Mouse (Mus musculus): ENCODE results near the gene Gm14326.
A peak's percentile ranks its signal among the peaks of the same experiment; 100 is the strongest.
"Not testable (repeated sequence)": the region's sequence is repeated elsewhere in the genome, so short reads cannot be mapped to it uniquely, and the experiment has no call there.

Gene Gm14326

DNA sequence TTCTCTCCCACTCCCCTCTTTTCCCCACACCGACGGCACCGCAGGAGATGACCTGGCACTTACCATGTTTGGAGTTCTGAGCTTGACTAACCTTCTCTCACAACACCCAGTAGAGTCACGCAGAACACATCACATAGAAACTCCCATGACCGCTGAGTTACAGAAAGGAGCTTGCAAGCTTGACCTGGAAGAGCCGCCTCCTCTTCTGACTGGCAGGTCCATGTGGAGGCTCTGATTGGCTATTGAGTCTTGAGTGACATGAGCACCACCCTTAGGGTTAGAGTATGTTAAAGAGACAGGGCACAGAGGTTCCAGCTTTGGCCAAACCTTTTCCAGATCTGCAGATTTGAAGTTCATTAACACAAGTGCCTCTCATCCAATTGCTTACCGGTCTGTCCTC is at the start of gene Gm14326:
Gm14326 (minus strand) TSS at position 153 of the 400 bp plus-strand sequence.
- peak; percentile 17 to 34 for DNase-seq (ENCODE audit: low spot score in 2 of 2)

GRCm38 (mm10) chr2:177974814-177975213 is 17.7 kb upstream of the Gm14326 start:
- DNase-seq (ENCODE audit: low spot score in 2 of 2), result not testable (repeated sequence)

- DNase-seq (ENCODE audit: low spot score in 2 of 2), result not testable (repeated sequence)
These were observed 363 bp downstream of the Gm14326 start for GRCm38 (mm10) chr2:177956734-177957133.

DNA sequence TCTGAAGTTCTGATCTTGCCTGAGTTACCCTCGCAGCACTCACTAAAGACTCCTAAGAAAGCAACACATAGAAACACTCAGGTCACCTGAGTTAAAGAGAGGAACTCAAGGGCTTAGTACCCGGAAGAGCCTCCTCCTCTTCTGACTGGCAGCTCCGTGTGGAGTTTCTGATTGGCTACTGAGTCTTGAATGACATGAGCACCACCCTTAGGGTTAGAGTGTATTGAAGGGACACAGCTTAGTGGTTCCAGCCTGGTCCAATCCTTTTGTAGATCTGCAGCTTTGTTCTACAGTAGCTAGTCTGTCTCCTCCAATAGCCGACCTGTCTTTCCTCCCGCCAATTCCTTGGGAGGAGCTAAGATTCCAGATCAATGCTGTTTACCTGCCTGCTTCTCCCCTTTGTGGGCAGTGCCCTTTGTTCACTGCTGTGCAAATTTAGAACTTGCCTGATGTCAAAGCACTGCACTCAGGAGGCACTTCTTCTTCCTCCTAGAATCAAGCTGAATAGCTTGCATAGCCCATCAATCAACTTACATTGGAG is 31.5 kb downstream of the Gm14326 start, which contains the start of gene Zfp972:
Zfp972 (minus strand) TSS at position 51 of the 541 bp plus-strand sequence.
- not testable (repeated sequence) for DNase-seq (ENCODE audit: low spot score in 2 of 2)

DNA sequence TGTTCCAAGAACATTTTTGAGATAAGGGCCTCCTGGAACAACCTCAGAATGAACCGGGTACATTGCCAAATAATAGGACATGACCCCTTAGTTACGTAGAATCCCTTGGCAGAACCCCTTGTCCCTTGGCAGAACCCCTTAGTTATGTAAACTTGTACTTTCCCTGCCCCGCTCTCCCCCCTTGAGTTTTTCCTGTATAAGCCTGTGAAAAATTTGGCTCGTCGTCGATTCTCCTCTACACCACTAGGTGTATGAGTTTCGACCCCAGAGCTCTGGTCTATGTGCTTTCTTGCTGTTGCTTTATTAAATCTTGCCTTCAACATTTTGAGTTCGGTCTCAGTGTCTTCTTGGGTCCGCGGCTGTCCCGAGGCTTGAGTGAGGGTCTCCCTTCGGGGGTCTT is 53.8 kb downstream of the Gm14326 start:
- DNase-seq (ENCODE audit: low spot score in 2 of 2), result not testable (repeated sequence)

- not testable (repeated sequence) for DNase-seq (ENCODE audit: low spot score in 2 of 2)
These were observed 58.9 kb downstream of the Gm14326 start for GRCm38 (mm10) chr2:177898171-177898570.

DNA sequence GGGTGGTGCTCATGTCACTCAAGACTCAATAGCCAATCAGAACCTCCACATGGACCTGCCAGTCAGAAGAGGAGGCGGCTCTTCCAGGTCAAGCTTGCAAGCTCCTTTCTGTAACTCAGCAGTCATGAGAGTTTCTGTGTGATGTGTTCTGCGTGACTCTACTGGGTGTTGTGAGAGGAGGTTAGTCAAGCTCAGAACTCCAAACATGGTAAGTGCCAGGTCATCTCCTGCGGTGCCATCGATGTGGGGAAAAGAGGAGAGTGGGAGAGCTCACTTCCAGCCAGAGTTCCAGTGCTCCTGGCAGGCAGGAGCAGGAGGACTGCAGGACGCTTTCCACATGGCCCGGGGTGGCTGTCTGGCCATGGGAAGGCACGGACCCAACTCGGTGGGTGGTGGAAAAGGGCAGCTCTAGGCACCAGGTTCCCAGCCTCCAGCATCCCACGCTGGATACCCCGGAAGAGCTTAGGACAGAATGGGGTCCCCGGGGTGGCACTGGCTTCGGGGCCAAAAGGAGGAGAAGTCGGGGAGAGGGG is 60.0 kb downstream of the Gm14326 start, which contains the start of gene Gm14327:
Gm14327 (plus strand) TSS at position 51 of the 533 bp plus-strand sequence.
- not testable (repeated sequence) for DNase-seq (ENCODE audit: low spot score in 2 of 2)

DNA sequence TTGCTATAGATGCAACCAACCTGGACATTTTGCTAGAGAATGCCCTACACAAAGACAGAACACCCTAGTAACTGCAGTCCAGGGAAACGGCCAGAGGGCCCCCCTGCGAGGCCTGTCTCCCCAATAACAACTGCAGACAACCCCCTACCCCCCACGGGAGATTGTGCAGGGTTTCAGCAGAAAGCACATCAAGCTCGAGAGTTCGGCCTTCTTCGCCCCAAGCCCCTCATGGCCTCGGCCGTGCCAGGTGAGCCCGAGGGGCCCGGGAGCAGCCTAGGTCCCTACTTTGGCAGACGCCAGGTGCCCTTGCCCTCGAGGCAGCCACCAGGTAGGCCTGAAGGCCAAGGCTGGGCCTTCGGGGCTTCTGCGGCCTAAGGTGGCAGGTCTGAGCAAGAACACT is 69.4 kb downstream of the Gm14326 start:
- DNase-seq (ENCODE audit: low spot score in 2 of 2), result not testable (repeated sequence)

All from spleen, postnatal 14 days (tissue).